Comparison of ENCODE assay signal across 8 mouse cellular contexts in the genomic region with DNA sequence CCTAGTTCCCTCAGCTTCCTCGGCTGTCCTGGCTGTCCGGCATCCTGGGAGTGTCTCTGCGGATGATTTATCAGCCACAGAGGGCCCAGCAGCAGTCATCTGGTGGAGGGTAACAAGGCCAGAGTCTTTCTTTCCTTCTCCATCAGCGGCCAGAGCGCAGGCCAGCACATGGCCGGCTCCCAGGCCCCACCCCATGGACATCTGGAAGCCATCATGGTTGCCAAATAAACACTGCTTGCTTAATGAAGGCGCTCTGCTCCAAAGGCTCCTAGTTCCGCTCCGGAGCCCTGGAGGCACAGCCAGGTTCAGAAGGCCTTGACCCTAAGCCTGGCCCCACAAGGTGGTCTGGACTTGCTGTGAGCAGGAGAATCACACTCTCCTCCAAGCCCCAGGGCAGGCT. TPM values are rescaled to one million over a fixed set of nuclear protein-coding genes. Genes with fewer than 3 reads are reported as not detected.
DNase-seq lines count a peak whose midpoint lies in the region; TF ChIP-seq lines count a peak whose summit lies in the region.

No protein-coding gene starts in this region.

- H3K27me3 ChIP-seq in cerebellum, adult 2 months (ENCODE audit: control insufficient read depth, insufficient read depth, low read length): no peaks in the 10 kb centered on the region

- no peak for TF ChIP-seq CTCF in cerebellum, adult 2 months (IDR thresholded peaks at IDR 0.05; ENCODE audit: borderline replicate concordance, insufficient read depth, low read depth, low read length)

- peak; percentile 63 for DNase-seq in testis, postnatal 10 days (ENCODE audit: low spot score)
- no peak for DNase-seq in testis, postnatal 14 days (ENCODE audit: low spot score)
- peak; percentile 75 for DNase-seq in heart, postnatal 25 days (ENCODE audit: low spot score)
- peak; percentile 71 to 72 for DNase-seq in lung, adult 18-20 months
- no peak for DNase-seq in spleen, postnatal 10 days (ENCODE audit: low spot score in 2 of 2)
- DNase-seq in cerebellum, adult 2 months: no peak
- DNase-seq in T-cell, adult 2 months (ENCODE audit: low spot score): no peak
- no peak for DNase-seq in thymus, postnatal 4 days

- TF ChIP-seq POLR2A in cerebellum, adult 2 months (IDR thresholded peaks at IDR 0.05; ENCODE audit: borderline replicate concordance, insufficient read depth, low read length): no peak

- H3K27ac ChIP-seq in cerebellum, adult 2 months (ENCODE audit: insufficient read depth, low read length): no peak overlapping the region

- peaks cover 11% of the 10 kb centered on the region; the same call in 1 of the 2 replicates for H3K4me1 ChIP-seq in cerebellum, adult 2 months (ENCODE audit: control insufficient read depth, insufficient read depth, low read length)

- H3K4me3 ChIP-seq in cerebellum, adult 2 months (replicated peaks; ENCODE audit: insufficient read depth, low read depth, low read length): no peak overlapping the region

- intact Hi-C loops in heart, postnatal 25 days (cut with DNase I): no loop called here

- 54% methylated on average over 9 of the region's 9 CpGs for WGBS in cerebellum, adult 2 months

RNA-seq across cellular contexts. Expression of a gene that starts 25.6 kb away (rescaled TPM):
- total RNA-seq in heart, postnatal 25 days (2021): 10 to 100 TPM; 13.2 to 14.5 TPM
- polyA plus RNA-seq in cerebellum, adult 2 months (2012; rRNA removed): 0.59 and 0.63 TPM in 2 replicates

Comparison
In these comparisons a context has a peak if more than half of its experiments do, and no peak if none do; other contexts are left out.
1. DNase-seq: peak in testis, postnatal 10 days (single experiment), heart, postnatal 25 days (single experiment) and lung, adult 18-20 months (2 of 2); none in testis, postnatal 14 days (single experiment), spleen, postnatal 10 days (0 of 2), cerebellum, adult 2 months (0 of 2), T-cell, adult 2 months (single experiment) and thymus, postnatal 4 days (single experiment).